Mouse (Mus musculus): ENCODE measurements around the gene Olfr1290.

The Olfr1290 gene

GRCm38 (mm10) chr2:111493729-111494128, at the start of gene Olfr1290:
Olfr1290 (minus strand) TSS chr2:111493829.
- no peak for DNase-seq

DNA sequence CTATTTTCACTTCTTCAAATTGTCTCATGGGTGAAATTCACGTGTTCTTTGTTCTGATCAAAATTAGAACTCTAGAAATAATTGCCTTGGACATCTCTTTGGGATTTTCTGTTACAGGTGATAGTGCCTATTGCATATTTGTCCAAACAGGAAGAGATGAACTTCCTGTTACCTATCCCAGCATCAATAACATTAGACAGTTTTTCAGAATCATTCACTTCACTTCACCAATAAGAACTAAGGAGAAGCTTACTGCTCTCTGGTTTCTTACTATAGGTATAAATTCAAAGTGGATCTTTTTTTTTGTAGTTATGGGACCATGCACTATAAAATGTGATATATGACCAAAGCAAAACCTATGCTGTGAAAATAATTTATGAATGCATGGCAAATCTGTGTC, 46.6 kb upstream of the Olfr1290 start, which contains the start of gene Olfr1294:
Gene Olfr1294 (minus strand): TSS at position 101 of the 400 bp plus-strand sequence.
- no peak for DNase-seq

DNA sequence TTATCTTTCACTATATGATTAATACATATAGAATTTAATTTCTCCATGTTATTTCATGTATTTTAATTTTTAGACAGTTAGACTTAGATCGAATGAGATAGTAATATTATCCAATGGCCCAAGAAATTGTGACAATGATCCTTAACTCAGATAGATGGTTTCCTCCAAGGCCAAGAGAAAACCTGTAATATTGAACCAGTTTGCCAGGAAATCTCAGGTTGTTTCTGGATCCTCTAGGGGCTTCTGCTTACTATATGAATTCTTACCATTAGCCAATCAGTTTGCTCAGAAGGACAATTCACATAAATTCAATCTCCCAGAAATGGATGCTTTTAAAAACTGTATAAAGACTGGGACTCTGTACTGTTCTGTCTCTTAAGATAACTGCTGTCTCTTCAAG, 31.3 kb upstream of the Olfr1290 start, which contains the start of gene Olfr1293-ps:
Gene Olfr1293-ps (plus strand): TSS at position 301 of the 400 bp plus-strand sequence.
- no peak for DNase-seq

GRCm38 (mm10) chr2:111517451-111517850, 23.8 kb upstream of the Olfr1290 start:
- no peak for DNase-seq

GRCm38 (mm10) chr2:111496880-111497279, 3.3 kb upstream of the Olfr1290 start, which contains the start of gene Olfr1291-ps1:
Olfr1291-ps1 (plus strand) TSS chr2:111497180.
- no peak for DNase-seq

- no peak for DNase-seq
Measured at GRCm38 (mm10) chr2:111480519-111480918, 13.1 kb downstream of the Olfr1290 start, which contains the start of gene Olfr1289. Olfr1289 (plus strand) TSS chr2:111480819.

DNA sequence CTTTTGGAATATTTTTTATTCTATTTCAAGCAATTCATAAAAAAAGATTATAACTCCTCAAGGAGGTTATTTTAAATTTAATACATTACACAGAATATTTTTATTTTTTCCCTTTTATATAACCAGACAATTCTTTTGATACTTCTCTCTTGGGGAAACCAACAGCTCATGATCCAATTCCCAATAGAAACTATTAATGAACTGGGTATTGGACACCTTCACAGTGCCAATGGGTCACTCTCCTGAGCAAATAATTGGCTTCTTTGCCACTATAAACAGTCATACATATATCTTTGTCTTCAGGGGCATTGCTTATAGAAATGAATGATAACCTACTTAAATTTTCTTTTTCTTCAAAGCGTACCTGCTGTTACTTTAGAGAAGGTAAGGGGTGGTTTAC, 19.8 kb downstream of the Olfr1290 start, which contains the start of gene Olfr1288:
Gene Olfr1288 (plus strand): TSS at position 301 of the 400 bp plus-strand sequence.
- no peak for DNase-seq

GRCm38 (mm10) chr2:111448842-111449241, 44.8 kb downstream of the Olfr1290 start, which contains the start of gene Olfr1287:
Olfr1287 (plus strand) TSS chr2:111449142.
- DNase-seq, result no peak

Data from layer of hippocampus, adult 9-11 months (tissue).